Mouse (Mus musculus): Measurements from ENCODE around the gene Ticrr. TPM values are rescaled to one million over a fixed set of nuclear protein-coding genes. Genes with fewer than 3 reads are reported as not detected.

Gene Ticrr
- total and polyA plus RNA-seq, 3 experiments, result 10.6 to 55.6 (median 23.8) TPM

DNA sequence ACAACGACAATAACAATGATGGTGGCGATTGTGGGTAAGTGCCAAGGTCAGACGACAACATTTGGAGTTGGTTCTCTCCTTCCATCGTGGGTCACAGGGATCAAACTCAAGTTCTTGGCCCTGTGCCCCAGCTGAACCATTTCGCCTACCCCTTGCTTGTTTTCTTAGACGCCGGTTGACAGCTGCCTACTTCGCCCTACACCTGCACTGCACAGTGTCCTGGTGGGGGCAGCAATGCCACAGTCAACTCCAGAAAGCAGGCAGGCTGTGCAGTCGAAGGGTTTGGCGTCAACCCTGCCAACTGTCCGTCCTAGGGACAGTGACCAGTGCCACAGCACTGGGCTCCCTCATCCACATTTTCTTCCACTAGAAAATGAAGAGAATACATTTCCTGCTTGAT lies 46.7 kb upstream of the Ticrr start:
- H3K27me3 ChIP-seq (ENCODE audit: control insufficient read depth in 1 of 2, insufficient read depth in 2 of 2, low read length in 2 of 2), result peaks cover 0 to 8% of the 10 kb centered on the region in 2 experiments; a peak in 2 of 4 replicates

DNA sequence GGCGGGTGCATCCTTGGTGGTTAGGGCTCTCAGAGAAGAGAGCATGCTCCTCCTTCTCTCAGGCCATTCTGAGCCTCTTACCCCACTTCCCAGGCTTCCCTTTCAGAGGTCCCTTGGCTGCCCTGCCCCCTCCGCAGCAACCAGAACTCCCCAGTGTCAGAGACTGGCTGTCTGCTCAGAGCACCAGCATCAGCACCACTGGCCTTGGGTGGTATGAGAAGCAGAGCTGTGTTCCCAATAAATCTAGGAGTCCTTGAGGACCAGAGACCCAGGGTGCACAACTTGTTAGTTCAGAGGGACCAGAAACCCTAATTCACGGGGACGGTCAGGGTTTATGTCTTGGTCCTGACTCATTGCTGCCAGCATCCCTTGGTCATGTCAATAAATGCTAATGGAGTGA lies 45.0 kb upstream of the Ticrr start:
- Histone ChIP-seq H3K27ac (ENCODE audit: control insufficient read depth, low read depth, low read length) (no peak overlapping the region), H3K9me3 (replicated peaks; ENCODE audit: insufficient read depth, low read length) (no peaks in the 10 kb centered on the region), H3K79me2 (ENCODE audit: control insufficient read depth, insufficient read depth, low read length, poor library complexity) (no peaks in the 10 kb centered on the region), H3K9ac (ENCODE audit: control insufficient read depth, low read depth, low read length, poor library complexity, severe bottlenecking) (no peak overlapping the region), H3K27me3 (ENCODE audit: control insufficient read depth in 1 of 2, insufficient read depth in 2 of 2, low read length in 2 of 2) (peaks cover 0 to 8% of the 10 kb centered on the region in 2 experiments; a peak in 2 of 4 replicates), H3K4me1 (ENCODE audit: control insufficient read depth in 1 of 2, insufficient read depth in 2 of 2, low read length in 2 of 2) (no peaks in the 10 kb centered on the region), H3K4me3 (ENCODE audit: control insufficient read depth in 1 of 2, insufficient read depth in 1 of 2, low read depth in 2 of 2, low read length in 2 of 2) (no peak overlapping the region), H3K36me3 (ENCODE audit: control insufficient read depth in 1 of 2, insufficient read depth in 2 of 2, low read length in 2 of 2) (no peaks in the 10 kb centered on the region)
- TF ChIP-seq POLR2AphosphoS5 (IDR thresholded peaks at IDR 0.05; ENCODE audit: borderline replicate concordance, low read depth, low read length) (no peak), NRF1 (IDR thresholded peaks at IDR 0.05; ENCODE audit: insufficient read depth, low read depth, low read length, poor library complexity, severe bottlenecking) (no peak)
- DNase-seq (ENCODE audit: low read depth, low spot score), result no peak

More for the DNA sequence above, 46.7 kb upstream of the Ticrr start:
- TF ChIP-seq USF2 (IDR thresholded peaks at IDR 0.05; ENCODE audit: borderline replicate concordance in 1 of 2, insufficient read depth in 1 of 2, low read depth in 1 of 2, low read length in 2 of 2) (no peak), USF1 (IDR thresholded peaks at IDR 0.05; ENCODE audit: low read depth, low read length) (no peak), UBTF (IDR thresholded peaks at IDR 0.05; ENCODE audit: borderline replicate concordance, insufficient read depth, low read depth, low read length) (no peak), MXI1 (IDR thresholded peaks at IDR 0.05; ENCODE audit: low read depth, low read length) (no peak), POLR2A (IDR thresholded peaks at IDR 0.05; ENCODE audit: control insufficient read depth in 1 of 2, insufficient read depth in 1 of 2, low read depth in 1 of 2, low read length in 2 of 2, poor library complexity in 1 of 2) (no peak), EP300 (IDR thresholded peaks at IDR 0.05; ENCODE audit: low read depth in 1 of 2, low read length in 2 of 2) (no peak), MYB (IDR thresholded peaks at IDR 0.05; ENCODE audit: low read depth, low read length) (no peak), JUND (IDR thresholded peaks at IDR 0.05; ENCODE audit: low read depth, low read length) (no peak), ELF1 (IDR thresholded peaks at IDR 0.05; ENCODE audit: low read depth, low read length) (no peak), MAX (IDR thresholded peaks at IDR 0.05; ENCODE audit: low read length) (no peak), CHD1 (IDR thresholded peaks at IDR 0.05; ENCODE audit: low read depth, low read length) (no peak), ZC3H11A (IDR thresholded peaks at IDR 0.05; ENCODE audit: low read depth, low read length) (no peak)
- H3K9ac ChIP-seq (ENCODE audit: control insufficient read depth, low read depth, low read length, poor library complexity, severe bottlenecking), result no peak overlapping the region
- H3K9me3 ChIP-seq (replicated peaks; ENCODE audit: insufficient read depth, low read length), result no peaks in the 10 kb centered on the region
- no peaks in the 10 kb centered on the region for H3K79me2 ChIP-seq (ENCODE audit: control insufficient read depth, insufficient read depth, low read length, poor library complexity)
- no peaks in the 10 kb centered on the region for H3K36me3 ChIP-seq (ENCODE audit: control insufficient read depth in 1 of 2, insufficient read depth in 2 of 2, low read length in 2 of 2)
- no peak overlapping the region for H3K27ac ChIP-seq (ENCODE audit: control insufficient read depth, low read depth, low read length)
- H3K4me1 ChIP-seq (ENCODE audit: control insufficient read depth in 1 of 2, insufficient read depth in 2 of 2, low read length in 2 of 2), result no peaks in the 10 kb centered on the region
- no peak overlapping the region for H3K4me3 ChIP-seq (ENCODE audit: control insufficient read depth in 1 of 2, insufficient read depth in 1 of 2, low read depth in 2 of 2, low read length in 2 of 2)
- no peak for DNase-seq (ENCODE audit: low read depth, low spot score)

DNA sequence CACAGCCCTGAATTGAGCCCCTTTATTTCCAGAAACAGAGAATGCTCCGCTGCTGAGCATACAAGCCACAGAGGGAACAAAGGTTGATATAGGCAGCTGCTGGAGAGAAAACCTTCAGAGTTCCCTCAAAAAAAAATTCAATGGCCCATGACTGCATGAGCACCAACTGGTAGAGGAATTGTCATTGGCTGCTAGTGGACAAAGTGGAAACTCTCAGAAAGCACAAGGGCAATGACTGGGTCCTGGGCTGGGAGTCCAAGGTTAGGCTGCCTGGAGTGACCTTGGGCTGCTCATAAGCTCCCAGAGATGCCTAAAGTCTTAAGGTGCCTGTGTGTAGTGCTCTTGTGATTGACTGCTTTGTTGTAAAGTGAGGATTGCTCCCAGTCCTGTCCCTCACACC lies 44.1 kb upstream of the Ticrr start:
- no peak overlapping the region for H3K27ac ChIP-seq (ENCODE audit: control insufficient read depth, low read depth, low read length)
- no peaks in the 10 kb centered on the region for H3K4me1 ChIP-seq (ENCODE audit: control insufficient read depth in 1 of 2, insufficient read depth in 2 of 2, low read length in 2 of 2)
- no peak for TF ChIP-seq MYB (IDR thresholded peaks at IDR 0.05; ENCODE audit: low read depth, low read length)
- no peak for TF ChIP-seq MXI1 (IDR thresholded peaks at IDR 0.05; ENCODE audit: low read depth, low read length)
- no peak for TF ChIP-seq NRF1 (IDR thresholded peaks at IDR 0.05; ENCODE audit: insufficient read depth, low read depth, low read length, poor library complexity, severe bottlenecking)
- no peak for TF ChIP-seq NELFE (IDR thresholded peaks at IDR 0.05; ENCODE audit: low read depth, low read length)
- no peak for TF ChIP-seq ZKSCAN1 (IDR thresholded peaks at IDR 0.05; ENCODE audit: low read depth, low read length)
- no peak for TF ChIP-seq RCOR1 (IDR thresholded peaks at IDR 0.05; ENCODE audit: low read depth, low read length)
- no peak for TF ChIP-seq ZMIZ1 (IDR thresholded peaks at IDR 0.05; ENCODE audit: low read depth, low read length)
- no peak for TF ChIP-seq MAZ (IDR thresholded peaks at IDR 0.05; ENCODE audit: low read depth, low read length)
- no peak for TF ChIP-seq ZNF384 (IDR thresholded peaks at IDR 0.05; ENCODE audit: low read depth, low read length)
- H3K9me3 ChIP-seq (replicated peaks; ENCODE audit: insufficient read depth, low read length), result no peaks in the 10 kb centered on the region
- H3K79me2 ChIP-seq (ENCODE audit: control insufficient read depth, insufficient read depth, low read length, poor library complexity), result no peaks in the 10 kb centered on the region
- no peak for DNase-seq (ENCODE audit: low read depth, low spot score)
- no peaks in the 10 kb centered on the region for H3K36me3 ChIP-seq (ENCODE audit: control insufficient read depth in 1 of 2, insufficient read depth in 2 of 2, low read length in 2 of 2)
- peaks cover 0 to 5% of the 10 kb centered on the region in 2 experiments; a peak in 2 of 4 replicates for H3K27me3 ChIP-seq (ENCODE audit: control insufficient read depth in 1 of 2, insufficient read depth in 2 of 2, low read length in 2 of 2)
- H3K4me3 ChIP-seq (ENCODE audit: control insufficient read depth in 1 of 2, insufficient read depth in 1 of 2, low read depth in 2 of 2, low read length in 2 of 2), result no peak overlapping the region
- no peak overlapping the region for H3K9ac ChIP-seq (ENCODE audit: control insufficient read depth, low read depth, low read length, poor library complexity, severe bottlenecking)
